Mouse (Mus musculus): ENCODE measurements around the gene Cd3eap.

The Cd3eap gene

DNA sequence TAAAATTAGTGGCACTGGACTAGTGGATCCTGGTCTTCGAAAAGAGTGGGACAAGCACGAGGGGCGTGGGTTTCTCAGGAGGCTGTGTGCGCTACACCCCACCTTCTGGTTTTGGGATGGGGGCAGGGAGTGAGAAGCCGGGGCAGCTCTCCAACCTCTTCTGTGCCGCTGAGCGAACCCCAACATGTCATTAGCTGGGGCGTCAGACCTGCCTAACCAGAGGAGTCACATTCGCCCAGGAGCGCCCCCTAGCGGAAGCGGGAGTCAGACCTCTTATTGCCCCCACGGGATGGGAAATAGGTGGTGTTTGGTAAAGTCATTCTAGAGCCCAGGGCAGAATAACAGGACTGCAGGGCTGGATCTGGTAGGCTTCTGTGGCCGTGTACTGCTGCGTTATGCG lies 2.4 kb upstream of the Cd3eap start:
- DNase-seq, result peak; percentile 93

- peak; percentile 46 to 57 for DNase-seq
These were observed 1.7 kb upstream of the Cd3eap start for GRCm38 (mm10) chr7:19360944-19361343.

DNA sequence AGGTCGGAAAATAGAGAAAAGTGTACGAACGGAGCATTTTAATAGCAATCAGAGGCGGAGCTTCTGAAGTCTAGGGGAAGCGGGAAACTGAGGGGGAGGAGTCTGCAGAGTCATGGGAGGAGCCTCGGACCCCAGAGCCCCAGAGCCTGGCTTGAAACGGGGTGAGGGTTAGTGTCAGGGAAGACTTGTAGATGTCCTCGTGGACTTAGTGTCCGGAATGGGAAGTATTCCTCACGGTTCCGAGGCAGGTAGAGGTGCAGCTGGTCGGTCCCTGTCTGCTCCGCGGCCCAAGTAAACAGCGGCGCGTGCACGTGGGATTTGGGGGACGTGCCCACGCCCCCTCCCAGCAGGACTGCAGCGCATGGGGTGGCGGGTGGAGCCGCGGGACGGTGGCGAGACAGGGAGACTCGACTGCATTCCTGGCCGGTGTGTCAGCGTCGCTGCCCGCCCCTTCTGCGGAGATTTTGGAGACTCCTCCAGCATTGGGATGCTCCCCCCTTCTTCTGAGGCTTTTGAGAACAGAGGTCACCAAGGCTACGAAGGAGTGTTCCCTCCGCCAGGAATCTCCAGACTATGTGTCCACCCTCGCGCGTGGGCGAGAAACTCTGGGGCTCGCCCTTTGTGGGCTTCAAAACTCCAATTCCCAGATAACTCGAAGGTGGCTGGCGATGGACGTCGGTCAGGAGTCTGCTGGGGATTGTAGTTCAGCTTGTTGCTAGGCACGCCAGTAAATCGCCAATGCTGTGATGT lies 784 bp upstream of the Cd3eap start:
- DNase-seq, result peak; percentile 73 to 74

- no peak for DNase-seq
These were observed 649 bp downstream of the Cd3eap start for GRCm38 (mm10) chr7:19358634-19359033.

DNA sequence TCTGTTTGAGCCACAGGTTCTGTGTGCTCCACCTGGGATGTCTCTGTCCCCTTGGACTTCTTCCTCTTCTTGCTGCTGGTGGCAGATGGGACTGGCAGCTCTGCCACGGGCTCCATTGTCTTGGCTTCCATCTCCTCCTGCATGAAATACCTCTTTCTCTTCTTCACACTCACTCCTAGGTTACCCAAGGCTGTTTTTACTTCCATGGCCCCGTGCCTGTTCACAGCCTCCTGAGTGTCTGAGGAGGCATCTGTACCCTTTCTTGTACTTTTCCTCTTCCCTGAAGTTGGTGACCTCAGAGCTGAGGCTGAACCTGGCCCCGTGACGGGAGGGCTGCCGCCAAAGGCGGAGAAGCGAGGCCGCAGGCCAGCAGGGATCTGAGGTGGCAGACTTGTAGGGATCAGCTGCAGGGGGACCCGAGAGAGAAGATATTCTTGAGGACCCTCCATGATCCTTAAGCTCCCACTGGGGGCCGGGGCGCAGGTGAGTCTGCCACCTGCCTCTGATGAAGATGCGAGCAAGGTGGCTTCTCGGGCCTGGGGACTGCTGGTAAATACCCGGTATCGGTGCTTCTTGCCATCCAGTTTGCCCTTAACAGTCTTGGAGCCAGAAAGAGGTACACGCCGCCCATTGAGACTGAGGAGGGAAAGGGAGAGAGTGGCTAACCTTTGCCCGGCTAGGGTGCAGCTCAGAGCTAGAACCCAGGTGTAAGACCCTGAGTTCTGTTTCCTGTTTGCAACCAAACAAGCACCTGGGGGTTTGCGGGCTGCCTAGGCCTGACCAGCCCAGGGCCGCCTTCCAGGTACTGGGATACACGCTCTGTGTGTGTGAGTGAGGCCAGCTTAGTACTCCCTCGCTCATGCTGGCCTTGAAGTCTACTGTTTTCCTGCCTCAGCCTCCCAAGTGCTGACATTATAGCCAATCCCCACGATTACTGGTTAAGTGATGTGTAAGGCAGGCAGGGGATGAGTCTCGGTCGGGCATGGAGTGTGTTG lies 1.6 kb downstream of the Cd3eap start:
- no peak for DNase-seq

GRCm38 (mm10) chr7:19356311-19356710 lies 3.0 kb downstream of the Cd3eap start:
- DNase-seq, result no peak

DNA sequence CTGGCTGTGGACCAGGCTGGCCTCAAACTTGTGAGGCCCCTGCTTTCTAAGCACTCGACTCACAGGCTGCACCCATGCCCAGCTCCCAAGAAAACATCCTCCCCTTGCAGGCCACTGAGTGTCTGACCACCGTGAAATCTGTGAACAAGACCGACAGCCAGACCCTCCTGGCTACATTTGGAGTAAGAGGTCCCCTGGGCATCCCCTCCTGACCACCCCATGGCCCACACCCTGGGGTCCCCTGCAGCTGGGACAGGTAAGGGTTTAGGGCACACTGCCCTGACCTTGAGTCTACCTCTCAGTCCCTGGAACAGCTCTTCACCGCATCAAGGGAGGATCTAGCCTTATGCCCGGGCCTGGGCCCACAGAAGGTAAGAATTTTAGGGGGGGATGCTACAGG lies 4.3 kb downstream of the Cd3eap start:
- DNase-seq, result no peak

- DNase-seq, result no peak
These were observed 9.1 kb downstream of the Cd3eap start for GRCm38 (mm10) chr7:19350221-19350620.

- DNase-seq, result no peak
These were observed 9.9 kb downstream of the Cd3eap start for GRCm38 (mm10) chr7:19349188-19349915.

DNA sequence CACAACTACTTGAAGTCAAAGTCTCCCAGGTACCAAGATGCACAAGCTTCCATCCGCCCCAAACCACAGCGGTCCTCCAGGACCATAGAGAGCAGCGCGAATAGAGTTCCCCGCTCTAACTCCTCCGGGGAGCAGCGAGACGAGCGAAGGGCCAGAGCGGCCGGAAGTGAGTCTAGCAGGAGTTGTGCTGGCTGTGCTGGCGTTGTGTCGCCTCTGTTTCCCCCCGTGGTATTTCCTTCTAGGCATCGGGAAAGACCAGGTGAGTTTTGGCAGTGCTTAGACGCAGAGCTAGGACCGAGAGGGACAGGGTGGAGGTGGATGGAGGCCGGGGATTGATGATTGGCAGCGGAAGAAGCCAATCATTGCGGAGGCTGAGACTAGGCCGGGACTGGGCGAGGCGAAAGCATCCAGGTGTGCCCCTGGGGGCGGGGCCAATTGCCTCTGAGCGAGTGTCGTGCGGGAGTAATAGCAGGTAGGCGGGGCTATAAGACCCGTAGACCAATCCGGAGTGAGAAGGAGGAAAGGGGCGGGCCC lies 14.3 kb downstream of the Cd3eap start:
- DNase-seq, result peak; percentile 98

GRCm38 (mm10) chr7:19344237-19344847 lies 14.9 kb downstream of the Cd3eap start, which contains the start of gene Ercc1:
Gene Ercc1, plus strand, starts transcription at chr7:19344778.
- DNase-seq, result peak; percentile 43 to 49

- peak; percentile 81 to 82 for DNase-seq
These were observed 16.0 kb downstream of the Cd3eap start for GRCm38 (mm10) chr7:19343210-19343808.

- DNase-seq, result peak; percentile 89 to 90
These were observed 16.7 kb downstream of the Cd3eap start for GRCm38 (mm10) chr7:19342481-19343027.

- peak; percentile 51 to 57 for DNase-seq
These were observed 17.4 kb downstream of the Cd3eap start for GRCm38 (mm10) chr7:19341761-19342409.

GRCm38 (mm10) chr7:19341250-19341649 lies 18.0 kb downstream of the Cd3eap start:
- DNase-seq, result no peak

GRCm38 (mm10) chr7:19338596-19338995 lies 20.7 kb downstream of the Cd3eap start:
- DNase-seq, result no peak

DNA sequence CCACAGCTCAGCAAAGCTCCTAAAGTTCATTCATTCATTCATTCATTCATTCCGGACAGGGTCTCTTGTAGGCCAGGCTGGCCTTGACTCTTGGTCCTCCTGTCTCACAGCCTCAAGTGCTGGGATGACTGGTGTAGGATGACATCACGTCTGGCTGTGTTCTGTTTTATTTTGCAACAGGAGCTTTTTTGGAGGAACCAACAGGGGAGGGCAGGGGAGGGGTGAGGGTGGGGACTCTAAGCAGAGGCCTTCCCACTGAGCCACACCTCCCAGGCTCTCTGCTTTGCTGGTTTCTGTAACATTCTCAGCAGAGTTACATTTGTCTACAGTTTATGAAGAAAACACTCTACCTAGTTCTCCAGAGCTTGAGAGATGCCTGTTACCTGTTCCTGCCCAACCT lies 21.2 kb downstream of the Cd3eap start:
- no peak for DNase-seq

GRCm38 (mm10) chr7:19337122-19337521 lies 22.2 kb downstream of the Cd3eap start:
- no peak for DNase-seq

DNA sequence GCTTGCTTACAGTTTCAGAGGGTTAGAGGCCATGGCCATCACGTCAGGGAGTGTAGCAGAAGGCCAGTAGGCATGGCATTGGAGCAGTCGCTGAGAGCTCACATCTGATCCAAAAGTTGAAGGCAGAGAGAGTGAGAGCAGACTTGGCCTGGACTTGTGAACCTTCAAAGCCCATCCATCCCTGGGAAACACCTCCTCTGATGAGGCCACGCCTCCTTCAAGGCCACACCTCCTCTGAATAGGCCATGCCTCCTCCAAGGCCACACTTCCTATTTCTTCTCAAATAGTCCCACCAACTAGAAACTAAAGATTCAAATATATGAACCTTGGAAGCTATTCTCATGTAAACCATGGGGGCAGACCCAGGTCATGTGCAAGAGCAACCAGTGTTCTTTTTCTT lies 23.7 kb downstream of the Cd3eap start:
- DNase-seq, result peak; percentile 74 to 75

- DNase-seq, result peak; percentile 86 to 88
These were observed 26.5 kb downstream of the Cd3eap start for GRCm38 (mm10) chr7:19332709-19333352.

Data from B cell, adult 2 months (primary cell).